Mouse (Mus musculus): Measurements from ENCODE around the gene Prdm16.

DNA sequence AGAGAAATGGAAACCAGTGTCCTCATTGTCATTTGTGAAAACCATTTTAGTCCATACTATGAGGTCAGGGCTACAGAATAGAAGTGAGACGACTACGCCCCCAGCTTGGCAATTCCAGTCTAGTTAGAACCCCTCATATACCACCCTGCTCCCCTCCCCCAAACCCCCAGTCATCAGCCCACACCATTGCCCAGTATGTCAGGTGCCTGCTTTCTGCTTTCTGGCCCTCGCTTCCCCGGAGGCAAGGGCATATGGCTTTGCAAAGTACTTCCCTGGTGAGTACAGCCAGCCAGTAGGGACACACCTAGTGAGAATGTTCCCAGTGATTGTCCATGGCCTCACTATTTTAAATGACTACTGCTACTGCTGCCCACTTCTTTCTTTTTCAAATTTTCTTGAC is 37.3 kb upstream of the Prdm16 start:
- TF ChIP-seq CTCF (IDR thresholded peaks at IDR 0.05; ENCODE audit: borderline replicate concordance, insufficient read depth, low read depth, low read length) (no peak), POLR2A (IDR thresholded peaks at IDR 0.05; ENCODE audit: borderline replicate concordance, insufficient read depth, low read length) (no peak)

Data from cerebellum, adult 2 months (tissue).